Mouse (Mus musculus): ENCODE results near the gene Gm11939.

GRCm38 (mm10) chr11:99583245-99583704 is 24.0 kb upstream of the Gm11939 start, which contains the start of gene Krtap1-4:
- TF ChIP-seq CTCF (IDR thresholded peaks at IDR 0.05; ENCODE audit: extremely low read depth, insufficient read depth, insufficient read length, insufficient replicate concordance), result no peak
- TF ChIP-seq POLR2A (IDR thresholded peaks at IDR 0.05; ENCODE audit: low read depth, low read length), result no peak
